Mouse (Mus musculus): ENCODE measurements at regions not wholly inside any gene's neighbourhood (a gene's known extent, or its start where the extent isn't known, plus 50 kb on each side); places are given as distances from the start of the nearest gene placed in this dataset.

DNA sequence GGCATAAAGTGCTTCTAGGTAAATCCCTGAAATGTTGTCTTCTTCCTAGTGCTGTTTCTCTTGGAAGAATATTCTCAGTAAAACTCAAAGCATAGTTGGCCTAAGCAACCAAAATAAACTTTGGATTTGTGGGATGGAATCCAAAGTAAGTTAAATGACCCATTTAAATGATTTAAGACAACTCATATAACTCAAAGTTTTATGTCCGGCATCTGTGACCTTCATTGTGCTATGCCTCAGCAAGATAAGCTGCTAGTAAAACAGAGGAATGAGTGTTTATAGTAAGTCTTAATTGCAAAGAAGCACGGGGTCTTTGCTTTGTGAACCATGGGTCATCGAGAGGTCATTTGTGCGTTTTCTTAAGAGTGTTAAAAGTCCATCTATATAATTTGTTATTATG lies 368.0 kb upstream of the Stxbp6 start:
- no peak for DNase-seq (ENCODE audit: low spot score in 2 of 2)

DNA sequence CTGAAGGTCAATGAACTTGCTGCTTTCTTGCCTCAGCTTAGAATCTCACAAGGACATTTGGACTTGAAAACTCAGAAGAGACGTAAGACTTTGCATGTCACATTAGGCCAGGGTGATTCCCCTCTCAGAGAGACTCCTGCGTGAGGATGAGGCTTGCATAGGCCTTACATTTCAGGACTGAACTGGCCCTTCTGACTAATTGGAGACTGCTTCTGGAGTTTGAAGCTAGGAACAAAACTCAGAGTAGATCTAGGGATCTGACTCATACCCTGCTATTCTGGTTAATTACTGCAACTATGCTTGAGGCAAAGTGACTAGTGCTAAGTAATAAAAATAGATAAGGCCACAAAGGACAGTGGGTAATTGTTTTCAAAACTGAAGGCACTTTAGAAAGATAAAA lies 365.2 kb upstream of the Stxbp6 start:
- no peak for DNase-seq (ENCODE audit: low spot score in 2 of 2)

DNA sequence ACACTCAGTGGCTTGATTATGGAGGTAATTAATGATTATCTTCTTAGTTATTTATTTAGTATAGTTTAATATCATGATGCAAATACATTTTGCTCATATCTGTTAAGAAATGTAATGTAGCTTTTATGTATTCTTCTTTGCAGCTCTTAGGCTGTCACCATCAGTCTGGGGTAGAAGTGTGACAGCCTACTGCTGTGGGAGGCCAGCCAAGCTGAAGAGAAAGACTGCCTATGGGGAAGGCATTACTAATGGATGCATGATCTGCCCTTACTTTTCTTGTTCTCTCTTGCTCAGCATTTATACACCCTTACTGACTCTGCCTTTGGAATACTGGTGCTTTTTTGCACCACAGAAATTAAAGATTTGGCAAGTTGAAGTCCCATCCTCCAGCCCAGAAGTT lies 362.8 kb upstream of the Stxbp6 start:
- DNase-seq (ENCODE audit: low spot score in 2 of 2) = peak in 1 of 2 experiments; percentile 26

DNA sequence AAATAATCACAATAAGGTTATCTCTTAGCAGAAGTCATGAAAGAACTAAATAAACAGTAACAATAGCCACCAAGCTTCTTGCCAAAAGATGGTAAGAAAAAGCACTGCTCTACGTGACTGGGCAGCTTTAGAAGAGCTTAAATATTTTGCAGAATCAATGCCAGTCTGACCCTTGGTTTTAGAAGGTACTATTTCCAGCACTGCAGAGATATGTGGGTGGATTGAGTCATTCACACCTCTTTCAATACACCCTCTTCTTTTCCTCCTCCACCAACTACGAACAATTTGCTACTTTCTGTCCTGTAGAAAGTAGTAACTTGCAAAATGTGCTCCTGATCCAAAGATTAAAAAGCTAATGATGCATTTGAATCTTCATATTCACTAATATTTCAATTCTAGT lies 324.9 kb upstream of the Stxbp6 start:
- DNase-seq (ENCODE audit: low spot score in 2 of 2) = peak in 1 of 2 experiments; percentile 7

DNA sequence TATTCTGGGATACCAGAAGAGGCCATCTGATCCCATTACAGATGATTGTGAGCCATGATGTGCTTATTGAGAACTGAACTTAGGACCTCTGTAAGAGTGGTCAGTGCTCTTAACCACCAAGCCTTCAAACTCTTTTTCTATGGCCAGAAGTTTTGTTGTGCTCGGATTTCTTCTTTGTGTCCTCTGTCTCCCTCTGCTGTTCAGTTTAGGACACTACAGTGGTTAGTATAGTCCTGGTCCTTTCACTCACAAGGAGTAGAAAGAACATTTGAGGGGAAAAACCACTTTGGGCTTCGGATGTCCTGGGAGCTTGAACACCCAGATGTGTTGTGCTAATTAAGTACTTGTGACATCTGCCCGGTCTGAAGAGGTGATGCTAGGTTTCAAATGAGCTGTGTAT lies 310.4 kb upstream of the Stxbp6 start:
- DNase-seq (ENCODE audit: low spot score in 2 of 2) = peak; percentile 35 to 51
